8 mouse cellular contexts compared by ENCODE assay signal in the genomic region with DNA sequence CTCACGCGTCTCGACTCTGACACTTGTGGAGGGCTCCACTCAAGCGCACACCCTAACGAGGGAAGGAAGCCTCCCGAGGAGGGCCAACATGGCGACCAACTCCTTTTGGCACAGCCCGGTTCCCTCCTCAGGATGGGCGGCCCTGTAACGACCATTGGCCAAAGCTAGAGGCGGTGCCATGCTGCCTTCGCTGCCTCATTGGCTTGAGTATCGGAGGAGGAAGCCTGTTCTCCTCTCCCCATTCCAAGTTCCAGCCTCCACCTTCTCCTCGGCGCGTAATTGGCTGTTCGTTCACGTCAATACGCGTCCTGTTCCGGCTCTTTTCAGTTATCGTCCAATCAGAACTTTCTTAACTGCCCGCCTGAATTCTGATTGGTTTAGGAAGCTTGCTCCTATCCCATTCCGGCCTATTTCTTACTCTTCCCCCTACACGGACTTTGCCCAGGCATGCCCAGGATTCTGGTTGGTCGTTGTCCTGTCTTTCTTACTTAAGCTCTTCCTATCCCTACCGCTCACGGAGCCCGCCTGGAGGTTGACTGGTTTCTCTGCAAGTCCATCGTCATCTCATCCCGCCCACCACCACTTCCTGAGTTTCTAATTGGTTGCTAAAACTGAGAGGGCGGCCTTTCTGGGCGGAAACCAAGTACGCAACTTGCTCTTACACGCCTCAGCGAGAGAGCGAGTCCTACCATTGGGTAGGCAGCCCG. TPM values are rescaled to one million over a fixed set of nuclear protein-coding genes. Genes with fewer than 3 reads are reported as not detected.
DNase-seq lines count a peak whose midpoint lies in the region; ATAC-seq and TF ChIP-seq lines count a peak whose summit lies in the region.

A gene (plus strand): TSS at position 655 of the 707 bp plus-strand sequence.

- peak within 1 kb of the TSS; percentile 89 for H3K9ac ChIP-seq in embryonic facial prominence, embryonic 13.5 days
- H3K9ac ChIP-seq in limb, embryonic 12.5 days (replicated peaks), result peak within 1 kb of the TSS; percentile 97
- H3K9ac ChIP-seq in midbrain, embryonic 15.5 days, result peak within 1 kb of the TSS; percentile 82

- no peaks in the 10 kb centered on the region for H3K27me3 ChIP-seq in embryonic facial prominence, embryonic 13.5 days
- H3K27me3 ChIP-seq in kidney, adult 2 months (replicated peaks; ENCODE audit: control insufficient read depth, insufficient read depth, low read length), result no peaks in the 10 kb centered on the region
- no peaks in the 10 kb centered on the region for H3K27me3 ChIP-seq in limb, embryonic 12.5 days
- H3K27me3 ChIP-seq in midbrain, embryonic 15.5 days (replicated peaks), result no peaks in the 10 kb centered on the region
- H3K27me3 ChIP-seq in spleen, adult 2 months (ENCODE audit: control insufficient read depth, insufficient read depth, low read length), result no peaks in the 10 kb centered on the region

- H3K4me2 ChIP-seq in embryonic facial prominence, embryonic 13.5 days, result peak within 1 kb of the TSS; percentile 65
- peak within 1 kb of the TSS; percentile 62 for H3K4me2 ChIP-seq in limb, embryonic 12.5 days
- peak within 1 kb of the TSS; percentile 57 for H3K4me2 ChIP-seq in midbrain, embryonic 15.5 days

- peaks cover 39% of the 10 kb centered on the region for H3K4me1 ChIP-seq in embryonic facial prominence, embryonic 13.5 days
- peaks cover 8% of the 10 kb centered on the region; the same call in 1 of the 2 replicates for H3K4me1 ChIP-seq in kidney, adult 2 months (ENCODE audit: control insufficient read depth, insufficient read depth, low read length)
- H3K4me1 ChIP-seq in limb, embryonic 12.5 days (replicated peaks), result peaks cover 40% of the 10 kb centered on the region
- peaks cover 42% of the 10 kb centered on the region for H3K4me1 ChIP-seq in midbrain, embryonic 15.5 days
- H3K4me1 ChIP-seq in spleen, adult 2 months (ENCODE audit: control insufficient read depth, insufficient read depth, insufficient read length), result peaks cover 12% of the 10 kb centered on the region

- no peak for TF ChIP-seq CTCF in kidney, adult 2 months (conservative IDR thresholded peaks at IDR 0.05; ENCODE audit: insufficient read depth, insufficient read length, low read depth, low read length)
- TF ChIP-seq CTCF in spleen, adult 2 months (IDR thresholded peaks at IDR 0.05; ENCODE audit: extremely low read depth, insufficient read depth, insufficient read length, insufficient replicate concordance), result no peak

- ATAC-seq in embryonic facial prominence, embryonic 13.5 days (ENCODE audit: insufficient number of reproducible peaks, insufficient read depth, low FRiP score, low TSS enrichment, low read depth), result peak; percentile 99
- ATAC-seq in limb, embryonic 12.5 days (ENCODE audit: insufficient number of reproducible peaks, insufficient read depth, low FRiP score, low TSS enrichment, low read depth), result peak; percentile 100
- ATAC-seq in midbrain, embryonic 15.5 days (replicated peaks), result peak; percentile 99

- H3K9me3 ChIP-seq in embryonic facial prominence, embryonic 13.5 days, result no peaks in the 10 kb centered on the region
- H3K9me3 ChIP-seq in limb, embryonic 12.5 days, result no peaks in the 10 kb centered on the region; the same call in 1 of the 2 replicates
- H3K9me3 ChIP-seq in midbrain, embryonic 15.5 days, result no peaks in the 10 kb centered on the region

- DNase-seq in 3134 (ENCODE audit: extremely low read depth, insufficient read length, low spot score), result peak; percentile 96
- peak; percentile 98 for DNase-seq in adrenal gland, postnatal 36 days
- peak; percentile 99 to 100 for DNase-seq in heart, adult 18-20 months
- peak; percentile 100 for DNase-seq in kidney, adult 2 months
- peak; percentile 96 to 100 for DNase-seq in spleen, adult 2 months (ENCODE audit: low read depth in 1 of 2, low spot score in 2 of 2)

- H3K4me3 ChIP-seq in embryonic facial prominence, embryonic 13.5 days, result peak within 1 kb of the TSS; percentile 69
- peak within 1 kb of the TSS; percentile 71 for H3K4me3 ChIP-seq in kidney, adult 2 months (ENCODE audit: insufficient read depth, low read depth, low read length)
- peak within 1 kb of the TSS; percentile 80 for H3K4me3 ChIP-seq in limb, embryonic 12.5 days (replicated peaks)
- peak within 1 kb of the TSS; percentile 93 for H3K4me3 ChIP-seq in midbrain, embryonic 15.5 days
- H3K4me3 ChIP-seq in spleen, adult 2 months (ENCODE audit: extremely low read depth, insufficient read depth, insufficient read length), result peak within 1 kb of the TSS; percentile 58

- peak; percentile 99 for TF ChIP-seq POLR2A in kidney, adult 2 months (IDR thresholded peaks at IDR 0.05; ENCODE audit: low read depth, low read length)
- TF ChIP-seq POLR2A in spleen, adult 2 months (IDR thresholded peaks at IDR 0.05; ENCODE audit: low read depth, low read length), result peak; percentile 99

- H3K27ac ChIP-seq in embryonic facial prominence, embryonic 13.5 days, result peak within 1 kb of the TSS; percentile 100
- H3K27ac ChIP-seq in kidney, adult 2 months (ENCODE audit: insufficient read depth, low read depth, low read length), result peak within 1 kb of the TSS; percentile 100
- peak within 1 kb of the TSS; percentile 100 for H3K27ac ChIP-seq in limb, embryonic 12.5 days
- H3K27ac ChIP-seq in midbrain, embryonic 15.5 days, result peak within 1 kb of the TSS; percentile 98
- peak within 1 kb of the TSS; percentile 97 for H3K27ac ChIP-seq in spleen, adult 2 months (ENCODE audit: insufficient read depth, low read length)

- peaks cover 34% of the 10 kb centered on the region for H3K36me3 ChIP-seq in embryonic facial prominence, embryonic 13.5 days
- peaks cover 5% of the 10 kb centered on the region for H3K36me3 ChIP-seq in kidney, adult 2 months (ENCODE audit: control insufficient read depth, insufficient read depth, low read length)
- peaks cover 34% of the 10 kb centered on the region for H3K36me3 ChIP-seq in limb, embryonic 12.5 days
- peaks cover 26% of the 10 kb centered on the region for H3K36me3 ChIP-seq in midbrain, embryonic 15.5 days (replicated peaks)
- peaks cover 20% of the 10 kb centered on the region for H3K36me3 ChIP-seq in spleen, adult 2 months (ENCODE audit: control insufficient read depth, insufficient read depth, low read length)

- WGBS in embryonic facial prominence, embryonic 13.5 days, result under 1% methylated on average over 38 of the region's 38 CpGs
- WGBS in kidney, adult 2 months, result under 1% methylated on average over 38 of the region's 38 CpGs
- WGBS in limb, embryonic 12.5 days, result under 1% methylated on average over 38 of the region's 38 CpGs
- under 1% methylated on average over 38 of the region's 38 CpGs for WGBS in midbrain, embryonic 15.5 days
- WGBS in spleen, adult 2 months, result under 1% methylated on average over 37 of the region's 38 CpGs

RNA-seq across cellular contexts. Expression of the gene that starts here (rescaled TPM):
- total RNA-seq in adrenal gland, postnatal 36 days (2021), result 10 to 100 TPM; 78.9 to 79.7 TPM
- 12.3 and 14.1 TPM in 2 replicates for polyA plus RNA-seq in embryonic facial prominence, embryonic 13.5 days (2015; fragmentation: Nextera tagmentation; extraction: Ambion mirVana)
- 10 to 100 TPM; 31.9 to 39.6 TPM for total RNA-seq in heart, adult 18-20 months (2021)
- polyA plus RNA-seq in kidney, adult 2 months (2012; rRNA removed), result 15.7 and 17.6 TPM in 2 replicates
- polyA plus RNA-seq in limb, embryonic 12.5 days (2016; fragmentation: Nextera tagmentation; extraction: Ambion mirVana), result 11.1 and 12.1 TPM in 2 replicates
- polyA plus RNA-seq in midbrain, embryonic 15.5 days (2015; fragmentation: Nextera tagmentation; extraction: Ambion mirVana), result 3.4 and 4.1 TPM in 2 replicates
- 19.6 and 22.7 TPM in 2 replicates for polyA plus RNA-seq in spleen, adult 2 months (2012; rRNA removed)

Comparison
In these comparisons a context has a peak if more than half of its experiments do, and no peak if none do; other contexts are left out.
1. Peak in every context shown above with its lines: DNase-seq, ATAC-seq, H3K4me3 ChIP-seq and H3K27ac ChIP-seq.